Mouse (Mus musculus) ES-Bruce4 (cell line): Measurements from ENCODE around the gene Epb41l1. TPM values are rescaled to one million over a fixed set of nuclear protein-coding genes. Genes with fewer than 3 reads are reported as not detected.

Experiments used
- H3K27ac ChIP-seq: 2 replicates; pipeline ENCODE4 v1.5.1; 2012; ENCODE audit warnings: low read length, inconsistent platforms; ENCODE audit not compliant: insufficient read depth
- H3K27me3 ChIP-seq: 2 replicates; pipeline ENCODE4 v1.6.1; 2012; ENCODE audit warnings: mild to moderate bottlenecking, low read length, inconsistent platforms; ENCODE audit not compliant: control insufficient read depth, poor library complexity, insufficient read depth, severe bottlenecking
- H3K36me3 ChIP-seq: 2 replicates; pipeline ENCODE4 v1.6.1; 2012; ENCODE audit warnings: inconsistent platforms, mild to moderate bottlenecking, low read length, moderate library complexity; ENCODE audit not compliant: control insufficient read depth, poor library complexity, insufficient read depth, severe bottlenecking
- H3K4me1 ChIP-seq: one replicate; pipeline ENCODE4 v1.8.1; 2011; ENCODE audit warnings: low read length; ENCODE audit not compliant: control insufficient read depth, insufficient read depth
- H3K4me3 ChIP-seq: 2 replicates; pipeline ENCODE4 v1.5.1; 2011; ENCODE audit warnings: low read depth, mild to moderate bottlenecking, low read length
- H3K9ac ChIP-seq: 2 replicates; pipeline ENCODE4 v1.6.1; 2012; ENCODE audit warnings: low read depth, mild to moderate bottlenecking, inconsistent platforms; ENCODE audit not compliant: poor library complexity, severe bottlenecking
- H3K9me3 ChIP-seq: replicated peaks from 2 replicates; pipeline ENCODE4 v1.6.1; 2012; ENCODE audit warnings: mild to moderate bottlenecking, low read length, inconsistent platforms; ENCODE audit not compliant: control insufficient read depth, poor library complexity, insufficient read depth, severe bottlenecking
- CTCF ChIP-seq: IDR thresholded peaks from one replicate; pipeline ENCODE4 v1.8.1; 2011; ENCODE audit warnings: low read depth, low read length
- EP300 ChIP-seq: IDR thresholded peaks from 2 replicates; pipeline ENCODE4 v1.6.1; 2011; ENCODE audit warnings: low read depth, low read length; ENCODE audit not compliant: insufficient read depth
- POLR2A ChIP-seq: IDR thresholded peaks from one replicate; pipeline ENCODE4 v1.8.1; 2011; ENCODE audit warnings: low read length; ENCODE audit not compliant: insufficient read depth
- polyA plus RNA-seq: library from polyadenylated mRNA; stranded (reverse); fragments of >200 nt; gene quantifications from 2 replicates; pipeline ENCODE4 v1.2.4, GENCODE M21; 2011; ENCODE audit warnings: low read depth; ENCODE audit not compliant: missing spikeins, insufficient read depth, insufficient read length

The Epb41l1 gene
- polyA plus RNA-seq, 1 experiment, result 23.6 TPM

DNA sequence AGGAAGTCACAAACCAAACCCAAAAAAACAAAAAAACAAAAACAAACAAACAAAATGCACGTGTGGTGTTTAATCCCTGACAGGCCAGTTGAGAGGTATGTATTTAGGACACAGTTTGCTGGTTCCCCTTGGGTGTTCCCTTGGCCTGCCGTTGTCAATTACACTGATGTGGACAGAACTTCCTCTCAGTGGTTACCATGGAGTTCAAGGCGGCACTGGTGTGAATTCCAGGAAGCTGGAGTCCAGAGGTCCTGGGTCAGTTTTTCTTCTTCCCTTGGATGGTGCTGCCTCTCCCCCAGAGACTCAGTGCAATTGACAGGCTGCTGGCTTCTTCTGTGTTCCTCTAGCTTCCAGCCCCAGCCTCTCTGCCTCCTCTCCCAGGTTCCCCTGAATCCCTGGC is 103.4 kb downstream of the Epb41l1 start:
- no peaks in the 10 kb centered on the region for H3K27me3 ChIP-seq
- H3K36me3 ChIP-seq, result no peaks in the 10 kb centered on the region
- no peak for TF ChIP-seq POLR2A
- TF ChIP-seq EP300, result no peak
- no peak for TF ChIP-seq CTCF
- no peak overlapping the region for H3K4me3 ChIP-seq
- no peak overlapping the region for H3K9ac ChIP-seq
- H3K27ac ChIP-seq, result no peak overlapping the region
- H3K9me3 ChIP-seq, result no peaks in the 10 kb centered on the region
- H3K4me1 ChIP-seq, result no peaks in the 10 kb centered on the region

DNA sequence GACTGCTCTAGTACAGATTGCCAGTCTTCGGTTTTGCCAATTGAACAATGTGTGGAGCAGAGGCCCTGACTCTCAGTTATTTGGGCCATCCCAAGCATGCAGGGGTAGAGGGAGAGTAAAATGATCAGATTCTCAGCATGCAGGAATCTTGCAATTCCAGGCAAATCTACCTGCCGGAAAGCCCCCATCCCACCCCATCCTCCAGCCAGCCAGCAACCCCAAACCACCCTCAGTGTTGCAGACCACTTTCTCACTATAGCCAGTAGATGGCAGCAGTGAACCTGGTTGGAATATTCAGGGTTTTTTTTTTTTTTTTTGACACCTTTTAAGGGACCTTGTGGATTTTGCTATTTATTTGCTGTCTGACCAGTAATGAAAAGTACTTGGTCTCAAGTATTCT is 109.0 kb downstream of the Epb41l1 start:
- Histone ChIP-seq H3K27me3 (no peaks in the 10 kb centered on the region), H3K4me1 (no peaks in the 10 kb centered on the region)
- TF ChIP-seq CTCF (peak; percentile 51), POLR2A (no peak)

DNA sequence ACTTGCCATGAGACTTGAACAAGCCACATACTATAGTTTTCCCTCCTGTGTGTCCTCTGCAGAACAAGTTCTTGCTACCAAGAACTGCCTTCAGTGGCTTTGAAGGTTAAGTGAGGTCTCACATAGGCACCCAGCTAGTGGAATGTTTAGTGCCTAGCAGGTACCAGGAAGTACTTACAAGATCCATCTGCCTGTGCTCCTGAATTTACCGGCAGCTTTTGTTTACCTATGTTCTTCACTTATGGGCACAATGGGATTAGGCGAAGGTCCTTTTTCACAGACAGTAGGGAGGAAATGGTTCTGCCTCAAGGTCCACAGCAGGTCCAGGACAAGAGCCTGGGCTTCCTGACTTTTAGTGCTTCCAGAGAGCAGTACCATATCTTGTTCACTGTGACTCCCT is 112.5 kb downstream of the Epb41l1 start:
- Histone ChIP-seq H3K36me3 (no peaks in the 10 kb centered on the region), H3K9ac (no peak overlapping the region), H3K27ac (no peak overlapping the region), H3K4me3 (no peak overlapping the region), H3K27me3 (no peaks in the 10 kb centered on the region), H3K9me3 (no peaks in the 10 kb centered on the region), H3K4me1 (no peaks in the 10 kb centered on the region)
- TF ChIP-seq CTCF (no peak), EP300 (no peak), POLR2A (no peak)

More for the DNA sequence above, 109.0 kb downstream of the Epb41l1 start:
- Histone ChIP-seq H3K27ac (no peak overlapping the region), H3K4me3 (no peak overlapping the region), H3K9ac (no peak overlapping the region), H3K9me3 (no peaks in the 10 kb centered on the region), H3K36me3 (no peaks in the 10 kb centered on the region)

DNA sequence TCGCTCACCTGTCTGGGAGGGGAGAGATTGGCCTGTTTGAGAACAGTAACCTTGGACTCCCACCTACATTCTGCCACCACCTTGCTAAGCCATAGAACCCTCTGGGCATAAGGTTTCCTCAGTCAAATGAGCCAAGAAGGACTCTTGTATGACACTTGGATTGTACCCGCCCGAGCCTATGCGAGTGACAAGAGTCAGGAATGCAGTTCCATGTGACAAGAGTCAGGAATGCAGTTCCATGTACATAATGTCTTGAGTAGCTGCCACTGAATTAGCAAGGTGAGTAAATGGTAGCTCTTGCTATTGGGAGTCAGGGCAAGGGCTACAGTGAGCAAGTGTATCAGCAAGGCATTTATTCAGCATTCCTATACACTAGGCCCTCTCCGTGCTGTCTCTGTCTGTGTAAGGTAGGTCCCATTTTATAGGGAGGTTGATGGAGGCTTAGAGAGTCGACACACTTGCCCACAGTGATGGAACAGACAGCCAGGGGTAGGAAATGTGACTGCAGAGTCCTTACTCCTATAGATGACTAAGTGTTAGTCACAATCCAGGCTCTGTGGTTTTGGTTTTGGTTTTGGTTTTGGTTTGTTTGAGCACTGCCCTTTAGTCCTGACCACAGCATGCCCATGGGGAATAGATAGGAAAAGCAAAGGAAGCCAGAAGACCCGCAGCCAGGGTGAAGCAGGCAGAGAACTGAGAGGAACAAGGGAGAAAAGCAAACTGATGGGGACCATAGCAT is 118.3 kb downstream of the Epb41l1 start:
- Histone ChIP-seq H3K27ac (no peak overlapping the region), H3K9me3 (no peaks in the 10 kb centered on the region), H3K9ac (no peak overlapping the region), H3K4me1 (no peaks in the 10 kb centered on the region), H3K27me3 (no peaks in the 10 kb centered on the region), H3K4me3 (no peak overlapping the region), H3K36me3 (no peaks in the 10 kb centered on the region)
- TF ChIP-seq EP300 (no peak), CTCF (no peak), POLR2A (no peak)

DNA sequence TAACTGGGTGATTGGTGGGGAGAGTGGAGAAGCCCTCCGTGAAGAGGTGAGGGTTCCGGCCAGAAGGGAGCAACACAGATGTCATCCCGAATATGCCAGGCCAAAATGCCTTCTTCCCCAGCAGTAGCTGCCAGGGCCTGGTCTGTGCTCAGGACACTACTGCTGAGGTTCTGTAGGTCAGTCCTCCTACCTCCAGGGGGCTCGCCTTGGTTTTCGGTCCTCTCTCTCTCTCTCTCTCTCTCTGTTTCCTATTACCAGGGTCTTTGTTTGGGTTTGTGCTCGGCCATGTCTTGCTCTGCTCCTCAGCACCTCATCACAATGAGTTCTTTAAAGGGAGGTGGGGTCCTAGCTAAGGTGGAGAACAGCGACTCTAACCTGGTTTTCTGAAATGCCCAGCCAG is 120.3 kb downstream of the Epb41l1 start:
- Histone ChIP-seq H3K27ac (no peak overlapping the region), H3K27me3 (no peaks in the 10 kb centered on the region), H3K9me3 (no peaks in the 10 kb centered on the region), H3K9ac (no peak overlapping the region), H3K4me1 (no peaks in the 10 kb centered on the region), H3K4me3 (no peak overlapping the region), H3K36me3 (no peaks in the 10 kb centered on the region)
- TF ChIP-seq POLR2A (no peak), CTCF (peak; percentile 26), EP300 (no peak)

DNA sequence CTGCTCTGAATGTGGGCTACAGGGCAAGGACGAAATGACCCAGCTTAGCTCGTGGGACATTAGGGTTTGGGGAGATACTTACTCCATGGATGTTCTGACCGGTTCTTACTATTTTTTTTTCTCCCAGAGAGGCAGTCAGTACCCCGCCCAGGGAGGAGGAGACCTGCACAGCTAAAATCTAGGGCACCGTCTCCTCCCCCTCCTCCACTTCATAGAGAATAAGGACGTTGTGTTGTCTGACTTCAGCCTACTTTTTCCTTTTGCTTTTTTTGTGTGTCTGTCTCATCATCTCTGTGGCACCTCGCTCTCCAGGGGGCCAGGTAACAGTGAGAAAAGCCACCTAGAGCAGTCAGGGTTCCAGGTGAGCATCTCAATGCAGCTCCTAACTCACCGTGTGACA is 121.7 kb downstream of the Epb41l1 start:
- Histone ChIP-seq H3K27ac (no peak overlapping the region), H3K36me3 (no peaks in the 10 kb centered on the region), H3K4me1 (no peaks in the 10 kb centered on the region), H3K9ac (no peak overlapping the region), H3K9me3 (no peaks in the 10 kb centered on the region), H3K4me3 (no peak overlapping the region), H3K27me3 (no peaks in the 10 kb centered on the region)
- TF ChIP-seq EP300 (no peak), POLR2A (no peak)
